Mouse (Mus musculus) heart, postnatal 0 days (tissue): ENCODE data around the gene Gp9. TPM values are rescaled to one million over a fixed set of nuclear protein-coding genes. Genes with fewer than 3 reads are reported as not detected.
A peak's percentile ranks its signal among the peaks of the same experiment; 100 is the strongest.
"Not testable (repeated sequence)": the region's sequence is repeated elsewhere in the genome, so short reads cannot be mapped to it uniquely, and the experiment has no call there.

ENCODE experiments used
- ATAC-seq: fragments of 200-750 bp; cut with Nextera tagmentation; 2 replicates; pipeline ENCODE4 v1.8.0; 2017; ENCODE audit warnings: low read depth, moderate number of reproducible peaks, moderate library complexity; ENCODE audit not compliant: insufficient read depth
- DNase-seq: peaks from one replicate; pipeline ENCODE4 v3.0.0-alpha.2; 2016; ENCODE audit warnings: low spot score
- H3K27ac ChIP-seq: fragments of 300-500 bp; sonication (generic); 2 replicates; pipeline ENCODE4 v1.5.1; 2014; ENCODE audit warnings: low read depth, mild to moderate bottlenecking
- H3K27me3 ChIP-seq: fragments of 300-500 bp; sonication (generic); 2 replicates; pipeline ENCODE4 v1.6.1; 2014; ENCODE audit warnings: low read length, mixed read lengths; ENCODE audit not compliant: control insufficient read depth, insufficient read depth
- H3K36me3 ChIP-seq: fragments of 300-500 bp; sonication (generic); replicated peaks from 2 replicates; pipeline ENCODE4 v1.6.1; 2014; ENCODE audit warnings: low read length, mixed read lengths; ENCODE audit not compliant: control insufficient read depth, insufficient read depth
- H3K4me1 ChIP-seq: fragments of 300-500 bp; sonication (generic); 2 replicates; pipeline ENCODE4 v1.6.1; 2014; ENCODE audit warnings: antibody characterized with exemption; ENCODE audit not compliant: control insufficient read depth, insufficient read depth
- H3K4me2 ChIP-seq: fragments of 300-500 bp; sonication (generic); 2 replicates; pipeline ENCODE4 v1.6.1; 2014; ENCODE audit warnings: low read depth, mild to moderate bottlenecking, low read length, moderate library complexity
- H3K4me3 ChIP-seq: fragments of 300-500 bp; sonication (generic); 2 replicates; pipeline ENCODE4 v1.5.1; 2014; ENCODE audit warnings: low read depth, low read length
- H3K9ac ChIP-seq: fragments of 300-500 bp; sonication (generic); replicated peaks from 2 replicates; pipeline ENCODE4 v1.6.1; 2014; ENCODE audit warnings: low read depth, low read length, mixed read lengths
- H3K9me3 ChIP-seq: fragments of 300-500 bp; sonication (generic); replicated peaks from 2 replicates; pipeline ENCODE4 v1.6.1; 2016; ENCODE audit warnings: low read length; ENCODE audit not compliant: control insufficient read depth
- CTCF ChIP-seq: IDR thresholded peaks from 2 replicates; pipeline ENCODE4 v1.5.1; 2016; ENCODE audit warnings: antibody characterized with exemption, control low read depth, low read depth
- EP300 ChIP-seq: IDR thresholded peaks from 2 replicates; pipeline ENCODE4 v1.6.1; 2016; ENCODE audit warnings: antibody characterized with exemption, low read depth
- WGBS: fragments of 180-500 bp; shearing (Covaris S2); extraction: QIAGEN DNeasy Blood & Tissue Kit; methylation state at CpG from one replicate; pipeline ENCODE4 v1.1.7; 2014; 5-methylcytosine and 5-hydroxymethylcytosine counted together
- polyA plus RNA-seq: library from polyadenylated mRNA; unstranded; fragments of >200 nt; fragmentation: Nextera tagmentation; extraction: Ambion mirVana; gene quantifications from 2 replicates; pipeline ENCODE4 v1.2.1, GENCODE M21; 2015
- total RNA-seq: library from RNA; depleted of rRNA; stranded (reverse); fragments of >200 nt; gene quantifications from 2 replicates; pipeline ENCODE4 v1.2.3, GENCODE M21; 2014; ENCODE audit warnings: low replicate concordance

Gene Gp9
- total and polyA plus RNA-seq, 2 experiments from 2014 or later: 0.19 to 0.89 TPM

DNA sequence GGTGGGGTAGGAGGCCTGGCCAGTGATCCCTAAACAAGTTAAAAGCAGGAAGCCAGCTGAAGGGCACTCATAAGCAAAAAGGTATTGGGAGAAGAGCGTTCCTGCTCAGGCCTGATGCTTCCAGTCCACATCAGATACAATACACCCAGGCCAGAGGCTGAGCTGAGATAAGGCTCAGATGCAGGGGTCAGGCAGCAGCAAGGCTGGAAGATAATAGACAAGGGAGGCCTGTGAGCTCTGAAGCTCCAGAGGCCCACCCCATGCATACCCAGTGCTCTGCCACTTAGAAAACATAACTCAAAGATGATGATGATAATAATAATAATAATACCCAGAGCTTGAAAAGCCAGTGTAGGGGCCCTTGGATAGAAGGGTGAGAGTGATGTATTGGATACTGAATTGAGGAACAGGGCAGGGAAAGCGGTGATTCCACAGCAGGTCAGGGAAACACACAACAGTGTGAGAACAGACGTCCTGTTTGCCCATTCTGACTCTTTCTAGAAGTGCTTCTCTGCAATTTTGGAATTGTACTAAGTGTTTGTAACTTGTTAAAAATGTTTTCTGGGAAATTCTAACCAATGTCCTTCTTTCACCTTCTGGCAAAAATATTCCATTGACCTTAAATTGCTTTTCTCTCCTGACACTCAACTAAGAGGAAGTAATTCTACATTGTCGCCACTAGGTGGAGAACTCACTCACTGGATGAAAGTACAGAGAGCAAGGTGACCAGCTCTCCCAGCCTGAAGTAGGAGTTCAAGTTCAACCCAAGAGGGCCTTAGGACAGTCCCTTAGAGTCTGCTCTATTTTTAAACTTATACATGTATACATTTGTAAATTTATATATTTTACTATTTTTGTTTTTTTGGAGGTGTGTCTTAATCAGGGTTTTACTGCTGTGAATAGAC is 14.2 kb upstream of the Gp9 start:
- H3K27ac ChIP-seq: no peak overlapping the region

DNA sequence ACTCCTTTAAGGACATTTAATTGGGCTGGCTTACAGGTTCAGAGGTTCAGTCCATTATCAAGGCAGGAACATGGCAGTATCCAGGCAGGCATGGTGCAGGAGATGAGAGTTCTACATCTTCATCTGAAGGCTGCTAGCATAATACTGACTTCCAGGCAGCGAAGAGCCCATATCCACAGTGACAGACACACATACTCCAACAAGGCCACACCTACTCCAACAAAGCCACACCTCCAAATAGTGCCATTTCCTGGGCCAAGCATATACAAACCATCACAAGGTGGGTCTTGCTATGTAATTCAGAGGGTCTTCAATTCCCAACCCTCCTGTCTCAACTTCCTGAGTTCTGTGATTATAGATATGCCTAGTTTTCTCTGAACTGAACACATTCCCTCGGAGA is 13.6 kb upstream of the Gp9 start:
- H3K9me3 ChIP-seq, H3K4me1 ChIP-seq, H3K9ac ChIP-seq, H3K4me3 ChIP-seq, ATAC-seq, DNase-seq, H3K27me3 ChIP-seq, H3K4me2 ChIP-seq, H3K36me3 ChIP-seq, H3K27ac ChIP-seq: not testable (repeated sequence)
- WGBS: 93% methylated on average over 2 of the region's 2 CpGs

More for the DNA sequence above, 14.2 kb upstream of the Gp9 start:
- no peaks in the 10 kb centered on the region for H3K4me1 ChIP-seq
- DNase-seq (peak; percentile 27), ATAC-seq (no peak)
- H3K4me3 ChIP-seq: no peak overlapping the region
- no peaks in the 10 kb centered on the region for H3K27me3 ChIP-seq
- H3K9ac ChIP-seq: no peak overlapping the region
- 64% methylated on average over 4 of the region's 4 CpGs for WGBS
- TF ChIP-seq EP300 (no peak), CTCF (peak; percentile 71)
- H3K9me3 ChIP-seq: no peaks in the 10 kb centered on the region
- H3K36me3 ChIP-seq: no peaks in the 10 kb centered on the region
- H3K4me2 ChIP-seq: no peak overlapping the region

DNA sequence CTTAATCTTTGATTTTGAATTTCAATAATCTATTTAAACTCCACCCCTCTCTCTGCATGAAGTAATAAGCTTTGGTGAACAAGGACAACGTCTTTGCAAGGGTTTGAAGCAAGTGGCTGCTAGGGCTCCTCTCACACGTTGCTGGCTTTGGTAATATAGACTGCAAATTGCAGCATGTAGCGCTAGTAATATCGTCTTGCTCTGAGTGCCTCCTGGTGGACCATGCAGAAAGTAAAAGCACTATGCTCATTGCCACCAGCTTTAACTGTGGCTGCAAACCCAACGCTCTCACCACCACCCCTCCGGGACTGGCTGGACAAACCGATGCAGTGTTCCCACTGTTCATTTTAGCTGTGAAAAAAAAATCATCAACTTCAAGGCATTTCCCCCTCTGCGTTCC is 7.2 kb upstream of the Gp9 start:
- H3K36me3 ChIP-seq: no peaks in the 10 kb centered on the region
- peak; percentile 50 for TF ChIP-seq CTCF
- no peak for TF ChIP-seq EP300
- 39% methylated on average over 8 of the region's 8 CpGs for WGBS
- H3K4me2 ChIP-seq: no peak overlapping the region
- no peaks in the 10 kb centered on the region for H3K4me1 ChIP-seq
- ATAC-seq: no peak
- H3K27me3 ChIP-seq: no peaks in the 10 kb centered on the region
- H3K4me3 ChIP-seq: no peak overlapping the region
- no peak overlapping the region for H3K27ac ChIP-seq
- H3K9ac ChIP-seq: no peak overlapping the region
- no peaks in the 10 kb centered on the region for H3K9me3 ChIP-seq
- peak; percentile 9 for DNase-seq

DNA sequence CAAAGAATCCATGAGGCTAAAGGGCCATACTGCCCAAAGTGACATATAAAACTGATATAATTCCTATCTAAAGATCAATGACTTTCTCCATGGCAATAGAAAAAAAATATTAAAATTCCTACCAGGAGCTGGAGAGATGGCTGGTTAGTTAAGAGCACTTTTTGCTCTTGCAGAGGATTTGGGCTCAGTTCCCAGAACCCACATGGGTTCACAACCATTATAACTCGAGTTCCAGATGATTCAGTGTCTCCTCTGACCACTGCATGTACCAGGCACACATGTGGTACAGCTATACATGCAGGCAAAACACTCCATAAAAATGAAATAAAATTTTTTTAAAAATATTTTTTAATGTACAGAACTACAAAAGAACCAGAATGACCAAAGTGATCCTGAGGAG is 3.4 kb upstream of the Gp9 start:
- Histone ChIP-seq H3K9me3 (no peaks in the 10 kb centered on the region), H3K9ac (no peak overlapping the region), H3K27me3 (no peaks in the 10 kb centered on the region), H3K4me3 (no peak overlapping the region), H3K27ac (no peak overlapping the region), H3K4me1 (no peaks in the 10 kb centered on the region), H3K4me2 (no peak overlapping the region), H3K36me3 (no peaks in the 10 kb centered on the region)
- ATAC-seq (no peak), DNase-seq (no peak)
- 42% methylated on average over 1 of the region's 1 CpGs for WGBS
- TF ChIP-seq EP300 (no peak), CTCF (no peak)

DNA sequence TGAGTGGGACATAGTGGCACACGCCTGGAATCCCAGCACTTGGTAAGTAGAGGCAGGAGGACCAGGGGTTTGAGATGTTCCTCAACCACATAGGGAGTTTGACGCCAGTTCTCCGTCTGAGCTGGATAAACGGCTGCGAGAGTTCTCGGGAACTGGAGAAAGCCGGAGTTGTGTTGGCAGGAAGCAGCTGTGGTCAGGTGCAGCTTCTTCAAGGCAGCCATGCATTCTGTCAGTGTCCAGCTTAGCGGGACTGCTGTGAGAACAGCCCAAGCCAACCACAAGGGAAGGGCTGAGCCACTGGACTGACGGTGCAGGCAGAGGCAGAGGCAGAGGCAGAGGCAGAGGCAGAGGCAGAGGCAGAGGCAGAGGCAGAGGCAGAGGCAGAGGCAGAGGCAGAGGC is 3.0 kb upstream of the Gp9 start:
- ATAC-seq: no peak
- H3K36me3 ChIP-seq: no peaks in the 10 kb centered on the region
- WGBS: 73% methylated on average over 9 of the region's 9 CpGs

More for the DNA sequence above, 3.0 kb upstream of the Gp9 start:
- no peak for DNase-seq
- H3K9ac ChIP-seq: no peak overlapping the region
- no peak overlapping the region for H3K27ac ChIP-seq
- H3K9me3 ChIP-seq: no peaks in the 10 kb centered on the region
- H3K4me2 ChIP-seq: no peak overlapping the region
- no peaks in the 10 kb centered on the region for H3K4me1 ChIP-seq
- no peak overlapping the region for H3K4me3 ChIP-seq
- TF ChIP-seq CTCF (no peak), EP300 (no peak)
- H3K27me3 ChIP-seq: no peaks in the 10 kb centered on the region
